Mouse (Mus musculus) liver, embryonic 11.5 days (tissue): Measurements from ENCODE around the gene Hmgcr. TPM values are rescaled to one million over a fixed set of nuclear protein-coding genes. Genes with fewer than 3 reads are reported as not detected.

Source experiments
- ATAC-seq: fragments of 200-750 bp; cut with Nextera tagmentation; replicated peaks from 2 replicates; pipeline ENCODE4 v1.8.0; 2017; ENCODE audit warnings: moderate number of reproducible peaks, mild to moderate bottlenecking, moderate TSS enrichment, moderate library complexity; ENCODE audit not compliant: low FRiP score
- DNase-seq: peaks from one replicate; pipeline ENCODE4 v3.0.0-alpha.2; 2017; ENCODE audit warnings: low spot score
- H3K27ac ChIP-seq: fragments of 300-500 bp; sonication (generic); 2 replicates; pipeline ENCODE4 v1.5.1; 2014; ENCODE audit warnings: mild to moderate bottlenecking, low read depth, low read length, control low read depth
- H3K27me3 ChIP-seq: fragments of 300-500 bp; sonication (generic); replicated peaks from 2 replicates; pipeline ENCODE4 v1.6.1; 2014; ENCODE audit warnings: low read length, mixed read lengths; ENCODE audit not compliant: control insufficient read depth, insufficient read depth
- H3K36me3 ChIP-seq: fragments of 300-500 bp; sonication (generic); 2 replicates; pipeline ENCODE4 v1.6.1; 2014; ENCODE audit warnings: mild to moderate bottlenecking, low read length, moderate library complexity, mixed read lengths; ENCODE audit not compliant: control insufficient read depth, insufficient read depth
- H3K4me1 ChIP-seq: fragments of 300-500 bp; sonication (generic); replicated peaks from 2 replicates; pipeline ENCODE4 v1.6.1; 2014; ENCODE audit warnings: low read length, mixed read lengths; ENCODE audit not compliant: control insufficient read depth, insufficient read depth
- H3K4me2 ChIP-seq: fragments of 300-500 bp; sonication (generic); 2 replicates; pipeline ENCODE4 v1.6.1; 2014; ENCODE audit warnings: mild to moderate bottlenecking, control low read depth, moderate library complexity
- H3K4me3 ChIP-seq: fragments of 300-500 bp; sonication (generic); 2 replicates; pipeline ENCODE4 v1.5.1; 2014; ENCODE audit warnings: low read depth, low read length, control low read depth
- H3K9ac ChIP-seq: fragments of 300-500 bp; sonication (generic); 2 replicates; pipeline ENCODE4 v1.6.1; 2014; ENCODE audit warnings: low read depth, low read length, control low read depth
- H3K9me3 ChIP-seq: fragments of 300-500 bp; sonication (generic); 2 replicates; pipeline ENCODE4 v1.6.1; 2016; ENCODE audit warnings: low read length, inconsistent platforms, mixed read lengths; ENCODE audit not compliant: control insufficient read depth
- WGBS: fragments of 180-500 bp; shearing (Covaris S2); extraction: QIAGEN DNeasy Blood & Tissue Kit; methylation state at CpG from one replicate; pipeline ENCODE4 v1.1.7; 2014; 5-methylcytosine and 5-hydroxymethylcytosine counted together
- polyA plus RNA-seq: library from polyadenylated mRNA; unstranded; fragments of >200 nt; fragmentation: Nextera tagmentation; extraction: Ambion mirVana; gene quantifications from 2 replicates; pipeline ENCODE4 v1.2.1, GENCODE M21; 2014

The Hmgcr gene
- polyA plus RNA-seq, 1 experiment from 2014 or later = 94.7 TPM

DNA sequence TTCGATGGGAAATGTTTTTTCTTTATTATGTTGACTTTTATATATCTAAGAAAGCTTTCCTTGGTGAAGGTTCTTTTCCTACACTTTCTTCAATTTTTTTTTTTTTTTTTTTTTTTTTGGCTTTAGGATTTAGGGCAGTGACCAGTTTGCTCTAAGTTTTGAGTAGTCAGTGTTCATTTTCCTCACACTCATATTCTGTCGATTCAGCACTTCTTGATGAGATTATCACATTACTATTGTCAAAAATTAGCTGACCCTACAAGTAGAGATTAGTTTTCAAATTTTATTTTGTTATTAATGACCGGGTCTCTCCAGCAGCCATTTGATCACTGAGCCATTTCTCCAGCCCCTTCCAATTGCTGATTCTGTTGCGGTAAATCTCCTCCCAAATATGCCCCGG lies 19.2 kb upstream of the Hmgcr start:
- 88% methylated on average over 5 of the region's 5 CpGs for WGBS

DNA sequence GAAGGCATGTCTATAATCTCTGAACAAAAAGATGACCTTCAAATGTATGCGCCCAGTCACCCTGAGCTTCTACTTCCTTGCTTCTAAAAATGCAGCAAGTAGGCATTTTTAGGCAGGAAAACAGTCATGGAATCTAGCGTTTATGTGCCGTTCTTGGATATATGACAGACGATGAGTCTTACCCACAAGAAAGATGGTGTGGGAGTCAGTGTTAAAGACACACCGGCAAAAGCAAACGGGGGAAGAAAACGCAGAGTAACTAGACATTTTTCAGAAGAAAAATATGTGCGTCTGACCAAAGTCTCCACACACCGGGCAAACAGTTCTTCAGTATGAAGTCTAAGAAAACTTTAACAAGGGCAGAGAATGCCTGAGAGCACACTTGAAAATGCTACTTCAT lies 16.5 kb upstream of the Hmgcr start:
- Histone ChIP-seq H3K36me3 (no peaks in the 10 kb centered on the region), H3K4me1 (no peaks in the 10 kb centered on the region), H3K4me2 (no peak overlapping the region), H3K9ac (no peak overlapping the region), H3K27me3 (no peaks in the 10 kb centered on the region), H3K9me3 (no peaks in the 10 kb centered on the region), H3K4me3 (no peak overlapping the region), H3K27ac (no peak overlapping the region)
- no peak for DNase-seq
- 82% methylated on average over 9 of the region's 9 CpGs for WGBS
- ATAC-seq = no peak

More for the DNA sequence above, 19.2 kb upstream of the Hmgcr start:
- H3K4me1 ChIP-seq = no peaks in the 10 kb centered on the region
- no peak for DNase-seq
- no peak for ATAC-seq
- no peaks in the 10 kb centered on the region for H3K36me3 ChIP-seq
- no peaks in the 10 kb centered on the region for H3K9me3 ChIP-seq
- no peak overlapping the region for H3K4me2 ChIP-seq
- no peak overlapping the region for H3K9ac ChIP-seq
- no peak overlapping the region for H3K27ac ChIP-seq
- no peaks in the 10 kb centered on the region for H3K27me3 ChIP-seq
- no peak overlapping the region for H3K4me3 ChIP-seq

DNA sequence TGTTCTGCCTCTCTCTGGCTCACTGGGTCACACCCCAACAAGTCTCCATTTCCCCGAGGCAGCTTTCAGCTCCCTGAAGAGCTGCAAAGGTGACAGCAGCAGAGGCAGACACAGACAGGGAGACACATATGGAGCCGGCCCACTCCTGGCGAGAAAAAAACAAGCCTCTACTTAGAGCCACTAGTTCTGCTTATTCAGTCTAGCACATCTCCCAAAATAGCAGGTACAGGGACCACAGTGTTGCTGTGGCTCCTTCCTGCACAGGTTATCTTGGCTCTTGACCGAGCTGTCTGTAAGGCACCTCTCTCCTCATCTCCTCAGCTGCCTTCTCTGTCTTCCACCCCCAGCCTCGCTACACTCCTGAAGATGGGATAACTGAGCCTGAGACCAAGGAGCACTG lies 14.0 kb upstream of the Hmgcr start:
- WGBS = 72% methylated on average over 5 of the region's 5 CpGs
- no peak for DNase-seq

DNA sequence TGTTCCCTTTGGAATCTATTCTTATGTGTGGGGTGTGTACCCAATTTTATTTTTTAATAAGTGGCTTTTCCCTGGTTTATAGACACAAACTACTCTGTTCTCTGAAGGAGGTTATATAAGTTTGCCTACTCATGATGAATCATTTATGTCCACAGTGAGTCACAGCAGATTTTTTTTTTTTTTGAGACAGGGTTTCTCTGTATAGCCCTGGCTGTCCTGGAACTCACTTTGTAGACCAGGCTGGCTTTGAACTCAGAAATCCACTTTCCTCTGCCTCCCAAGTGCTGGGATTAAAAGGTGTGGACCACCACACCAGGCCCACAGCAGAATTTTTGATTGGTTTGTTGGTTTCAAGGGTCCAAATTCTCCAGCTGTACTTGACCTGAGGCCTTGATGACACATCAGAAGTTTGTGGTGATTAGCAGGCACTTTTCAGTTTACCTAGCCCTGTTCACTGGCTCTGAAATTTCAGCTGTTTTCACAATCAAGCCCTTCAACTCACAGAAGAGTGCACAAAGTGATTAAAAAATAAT lies 10.4 kb upstream of the Hmgcr start:
- DNase-seq = no peak
- no peak overlapping the region for H3K27ac ChIP-seq
- no peak for ATAC-seq

More for the DNA sequence above, 14.0 kb upstream of the Hmgcr start:
- no peak for ATAC-seq
- no peaks in the 10 kb centered on the region for H3K36me3 ChIP-seq
- H3K9me3 ChIP-seq = no peaks in the 10 kb centered on the region
- no peaks in the 10 kb centered on the region for H3K4me1 ChIP-seq
- no peak overlapping the region for H3K4me2 ChIP-seq
- H3K27ac ChIP-seq = no peak overlapping the region
- H3K4me3 ChIP-seq = no peak overlapping the region
- no peaks in the 10 kb centered on the region for H3K27me3 ChIP-seq
- H3K9ac ChIP-seq = no peak overlapping the region

DNA sequence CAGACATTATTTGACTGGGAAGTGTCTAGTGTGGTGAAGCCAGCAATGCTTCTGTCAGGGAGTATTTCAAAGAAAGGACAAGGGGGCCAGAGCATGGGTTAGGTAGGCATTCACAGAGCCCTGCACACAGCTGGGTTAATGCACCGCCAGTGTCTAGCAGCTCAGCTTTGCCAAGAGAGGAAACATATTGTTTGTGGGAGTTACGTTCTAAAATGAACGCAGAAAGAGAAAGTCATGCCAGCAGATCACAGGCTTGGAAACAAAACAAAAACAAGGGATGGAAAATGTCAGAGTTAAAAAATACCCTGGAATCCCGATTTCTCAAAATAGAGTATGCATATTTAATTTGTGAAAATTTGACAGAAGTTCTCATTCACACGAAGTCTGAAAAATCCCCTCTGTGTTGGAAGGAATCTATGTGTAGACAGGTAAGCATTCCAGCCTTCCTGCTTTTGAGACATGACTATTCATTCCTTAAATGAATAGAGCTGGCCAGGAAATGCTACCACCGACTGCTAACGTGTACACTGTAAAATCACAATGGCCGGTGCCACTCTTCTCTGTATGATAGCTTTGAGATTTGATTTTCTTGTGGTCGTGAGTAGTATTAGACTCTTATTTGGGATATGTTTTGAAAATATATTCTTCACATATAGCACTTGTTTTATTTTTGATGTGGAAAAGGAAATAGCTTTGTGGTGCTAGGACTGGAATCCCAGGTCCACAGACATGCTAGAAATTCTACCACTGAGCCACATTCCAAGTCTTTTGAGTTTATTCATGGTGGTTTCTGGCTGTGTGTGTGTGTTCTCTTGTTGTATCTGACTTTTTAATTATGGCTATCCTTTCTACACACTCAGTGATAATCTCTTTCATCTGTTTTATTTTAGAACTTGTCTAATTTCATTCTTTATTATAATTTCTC lies 9.7 kb upstream of the Hmgcr start:
- no peak overlapping the region for H3K4me3 ChIP-seq
- DNase-seq = no peak
- no peaks in the 10 kb centered on the region for H3K27me3 ChIP-seq
- no peak for ATAC-seq
- H3K27ac ChIP-seq = no peak overlapping the region
- WGBS = 82% methylated on average over 9 of the region's 9 CpGs
- no peaks in the 10 kb centered on the region for H3K4me1 ChIP-seq
- H3K9ac ChIP-seq = no peak overlapping the region
- H3K4me2 ChIP-seq = no peak overlapping the region
- H3K36me3 ChIP-seq = no peaks in the 10 kb centered on the region
- no peaks in the 10 kb centered on the region for H3K9me3 ChIP-seq

More for the DNA sequence above, 10.4 kb upstream of the Hmgcr start:
- H3K9me3 ChIP-seq = no peaks in the 10 kb centered on the region
- no peak overlapping the region for H3K4me2 ChIP-seq
- no peaks in the 10 kb centered on the region for H3K36me3 ChIP-seq
- no peaks in the 10 kb centered on the region for H3K4me1 ChIP-seq
- no peaks in the 10 kb centered on the region for H3K27me3 ChIP-seq
- no peak overlapping the region for H3K9ac ChIP-seq
- no peak overlapping the region for H3K4me3 ChIP-seq

DNA sequence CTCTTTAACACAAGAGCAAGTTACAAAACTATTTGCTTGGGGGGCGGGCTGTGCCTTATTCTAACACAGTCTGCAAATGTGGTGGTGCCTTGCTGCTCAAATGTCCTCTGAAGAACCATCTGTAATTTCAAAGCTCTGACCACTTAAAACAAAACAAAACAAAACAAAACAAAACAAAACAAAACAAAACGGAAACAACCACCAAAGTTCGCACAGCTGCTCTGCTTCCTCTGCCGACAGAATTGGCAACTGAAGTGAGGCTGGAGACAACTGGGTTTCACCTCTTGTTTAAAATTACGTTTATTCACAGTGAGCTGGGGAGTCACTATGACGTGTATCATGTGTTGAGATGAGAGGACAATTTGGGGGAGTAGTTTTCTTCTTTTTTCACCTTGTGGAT lies 7.9 kb upstream of the Hmgcr start:
- Histone ChIP-seq H3K27me3 (no peaks in the 10 kb centered on the region), H3K4me1 (no peaks in the 10 kb centered on the region), H3K36me3 (no peaks in the 10 kb centered on the region), H3K9ac (no peak overlapping the region), H3K4me2 (no peak overlapping the region), H3K27ac (no peak overlapping the region), H3K9me3 (no peaks in the 10 kb centered on the region), H3K4me3 (no peak overlapping the region)
- 81% methylated on average over 6 of the region's 6 CpGs for WGBS
- DNase-seq (no peak), ATAC-seq (no peak)

DNA sequence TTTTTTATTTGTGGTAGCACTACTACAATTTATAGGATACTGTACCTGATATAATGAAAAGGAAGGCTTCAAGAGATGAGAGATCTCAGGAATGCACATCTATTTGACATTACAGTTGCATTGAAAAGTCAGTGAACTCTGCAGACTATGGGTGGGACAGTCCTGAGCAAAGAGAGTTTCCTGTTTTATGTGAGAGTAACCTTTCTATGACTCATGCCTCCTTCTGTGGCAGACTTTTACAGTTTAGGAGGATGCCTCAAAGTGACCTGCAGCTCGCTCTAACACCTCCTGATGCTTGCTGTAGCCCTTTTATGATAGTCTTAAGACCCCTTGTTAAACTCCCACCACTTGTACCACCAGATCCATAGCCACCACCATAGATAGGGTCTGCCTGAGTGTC lies 6.3 kb upstream of the Hmgcr start:
- H3K9ac ChIP-seq = no peak overlapping the region
- WGBS = 88% methylated on average over 1 of the region's 1 CpGs
- H3K36me3 ChIP-seq = no peaks in the 10 kb centered on the region
- H3K27me3 ChIP-seq = no peaks in the 10 kb centered on the region
- no peak overlapping the region for H3K27ac ChIP-seq
- ATAC-seq = no peak
- peaks cover 2% of the 10 kb centered on the region; the same call in 1 of the 2 replicates for H3K4me1 ChIP-seq
- DNase-seq = no peak
- no peak overlapping the region for H3K4me2 ChIP-seq
- no peaks in the 10 kb centered on the region for H3K9me3 ChIP-seq
- H3K4me3 ChIP-seq = no peak overlapping the region

DNA sequence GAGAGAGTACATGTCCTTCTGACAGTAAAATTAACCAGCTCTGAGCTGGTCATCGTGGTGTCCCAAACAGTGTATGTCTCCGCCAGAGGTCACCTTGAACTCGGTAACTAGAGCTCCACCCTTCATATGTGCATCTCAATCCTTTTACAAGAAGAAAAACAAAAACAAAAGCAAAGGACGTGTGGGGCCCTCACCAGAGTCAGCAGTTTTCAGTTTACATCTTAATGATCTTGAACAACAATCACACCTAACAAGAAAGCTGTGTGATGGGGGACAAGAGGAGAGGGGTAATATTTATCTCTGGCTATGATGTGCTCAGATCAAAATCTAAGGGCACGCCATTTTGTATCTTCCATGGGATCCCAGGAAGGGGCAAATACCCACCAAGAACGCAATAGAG lies 5.0 kb upstream of the Hmgcr start:
- 84% methylated on average over 6 of the region's 6 CpGs for WGBS

DNA sequence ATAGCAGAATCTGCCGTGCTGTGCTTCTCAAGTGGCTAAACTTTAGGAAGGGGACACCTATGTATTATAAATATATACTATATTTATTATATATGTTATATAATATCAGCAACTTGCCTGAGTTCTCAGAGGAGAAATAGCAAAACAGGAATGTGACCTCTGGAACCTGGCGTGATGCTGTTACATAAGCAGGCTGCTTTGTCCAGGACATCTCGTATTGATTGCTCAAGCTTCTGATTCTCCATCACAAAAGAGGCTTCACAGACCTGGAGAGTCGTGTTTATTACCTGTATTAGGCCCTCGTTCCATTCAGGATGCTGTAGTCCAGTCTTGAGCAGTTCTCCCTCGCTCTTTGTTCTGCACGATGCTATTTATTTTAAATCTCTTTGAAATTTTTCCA lies 3.1 kb upstream of the Hmgcr start:
- ATAC-seq = no peak
- no peak overlapping the region for H3K9ac ChIP-seq
- H3K4me3 ChIP-seq = no peak overlapping the region
- H3K4me2 ChIP-seq = no peak overlapping the region
- H3K36me3 ChIP-seq = no peaks in the 10 kb centered on the region
- no peak for DNase-seq
- no peak overlapping the region for H3K27ac ChIP-seq
- H3K9me3 ChIP-seq = no peaks in the 10 kb centered on the region
- H3K27me3 ChIP-seq = no peaks in the 10 kb centered on the region
- peaks cover 13% of the 10 kb centered on the region for H3K4me1 ChIP-seq
- WGBS = 80% methylated on average over 7 of the region's 7 CpGs

More for the DNA sequence above, 5.0 kb upstream of the Hmgcr start:
- Histone ChIP-seq H3K36me3 (no peaks in the 10 kb centered on the region), H3K4me3 (no peak overlapping the region), H3K9ac (no peak overlapping the region), H3K4me1 (peaks cover 7% of the 10 kb centered on the region), H3K4me2 (no peak overlapping the region), H3K9me3 (no peaks in the 10 kb centered on the region), H3K27ac (no peak overlapping the region), H3K27me3 (no peaks in the 10 kb centered on the region)
- DNase-seq = no peak
- no peak for ATAC-seq
